Mouse (Mus musculus) heart, postnatal 14 days (tissue): ENCODE measurements around the gene Dnal1. TPM values are rescaled to one million over a fixed set of nuclear protein-coding genes. Genes with fewer than 3 reads are reported as not detected.

Experiments
- total RNA-seq, 2 experiments: library from RNA; stranded (reverse); gene quantifications; 2 replicates each; pipeline ENCODE4 v1.2.3; 2021

Gene Dnal1
- total RNA-seq, 2 experiments from 2014 or later: 9.4 to 10.5 TPM

Other genes starting within 250 kb of the Dnal1 start
- 10 to 100 TPM; 37.2 to 38.0 TPM for gene Numb, start 192.4 kb upstream of the Dnal1 start, total RNA-seq
- 1 to 10 TPM; 5.0 to 5.9 TPM for gene Riox1, start 163.8 kb upstream of the Dnal1 start, total RNA-seq
- gene Heatr4, start 129.5 kb upstream of the Dnal1 start, total RNA-seq: not detected
- gene Acot2, start 126.5 kb upstream of the Dnal1 start, total RNA-seq: 100 to 1,000 TPM; 146 to 155 TPM
- gene Acot1, start 104.9 kb upstream of the Dnal1 start, total RNA-seq: 10 to 100 TPM; 70.0 to 79.3 TPM
- gene Acot4, start 76.0 kb upstream of the Dnal1 start, total RNA-seq: 1 to 10 TPM in 1 of 2 experiments, under 1 TPM in 1; 0.85 to 1.2 TPM
- gene Gm49366, start 75.4 kb upstream of the Dnal1 start, total RNA-seq: not detected
- gene Acot3, start 62.2 kb upstream of the Dnal1 start, total RNA-seq: 1 to 10 TPM; 2.1 to 2.8 TPM
- gene Acot5, start 45.0 kb upstream of the Dnal1 start, total RNA-seq: under 1 TPM in 1 of 2 experiments, not detected in 1; 0.24 TPM
- 1 to 10 TPM; 2.4 to 3.1 TPM for gene Acot6, start 13.7 kb upstream of the Dnal1 start, total RNA-seq
- under 1 TPM; 0.17 to 0.31 TPM for gene Pnma1, start 34.1 kb downstream of the Dnal1 start, total RNA-seq
- 10 to 100 TPM; 15.7 to 16.9 TPM for gene Elmsan1, start 104.5 kb downstream of the Dnal1 start, total RNA-seq
- gene Ptgr2, start 170.9 kb downstream of the Dnal1 start, total RNA-seq: 100 to 1,000 TPM; 178 to 179 TPM
- 10 to 100 TPM; 30.6 to 31.7 TPM for gene Zfp410, start 202.5 kb downstream of the Dnal1 start, total RNA-seq
- 100 to 1,000 TPM in 1 of 2 experiments, 10 to 100 TPM in 1; 93.8 to 100 TPM for gene Coq6, start 247.3 kb downstream of the Dnal1 start, total RNA-seq
- 10 to 100 TPM in 1 of 2 experiments, 1 to 10 TPM in 1; 7.8 to 10.0 TPM for gene Fam161b, start 247.5 kb downstream of the Dnal1 start, total RNA-seq